Mouse (Mus musculus) adrenal gland, adult 18-20 months (tissue): ENCODE measurements at regions not wholly inside any gene's neighbourhood (a gene's known extent, or its start where the extent isn't known, plus 50 kb on each side); places are given as distances from the start of the nearest gene placed in this dataset.
A peak's percentile ranks its signal among the peaks of the same experiment; 100 is the strongest.

Experiments
- DNase-seq, 2 experiments: peaks; one replicate each; pipeline ENCODE4 v3.0.0; 2021 to 2022; ENCODE audit warnings: low spot score in 2 of 2

- no peak for DNase-seq
Observed at GRCm38 (mm10) chr9:67693716-67694115, 65.5 kb upstream of the C2cd4b start.

- DNase-seq = no peak
Observed at GRCm38 (mm10) chr9:67698796-67699195, 60.4 kb upstream of the C2cd4b start.

- peak; percentile 30 to 43 for DNase-seq
Observed at GRCm38 (mm10) chr9:67699846-67700579, 59.2 kb upstream of the C2cd4b start.

DNA sequence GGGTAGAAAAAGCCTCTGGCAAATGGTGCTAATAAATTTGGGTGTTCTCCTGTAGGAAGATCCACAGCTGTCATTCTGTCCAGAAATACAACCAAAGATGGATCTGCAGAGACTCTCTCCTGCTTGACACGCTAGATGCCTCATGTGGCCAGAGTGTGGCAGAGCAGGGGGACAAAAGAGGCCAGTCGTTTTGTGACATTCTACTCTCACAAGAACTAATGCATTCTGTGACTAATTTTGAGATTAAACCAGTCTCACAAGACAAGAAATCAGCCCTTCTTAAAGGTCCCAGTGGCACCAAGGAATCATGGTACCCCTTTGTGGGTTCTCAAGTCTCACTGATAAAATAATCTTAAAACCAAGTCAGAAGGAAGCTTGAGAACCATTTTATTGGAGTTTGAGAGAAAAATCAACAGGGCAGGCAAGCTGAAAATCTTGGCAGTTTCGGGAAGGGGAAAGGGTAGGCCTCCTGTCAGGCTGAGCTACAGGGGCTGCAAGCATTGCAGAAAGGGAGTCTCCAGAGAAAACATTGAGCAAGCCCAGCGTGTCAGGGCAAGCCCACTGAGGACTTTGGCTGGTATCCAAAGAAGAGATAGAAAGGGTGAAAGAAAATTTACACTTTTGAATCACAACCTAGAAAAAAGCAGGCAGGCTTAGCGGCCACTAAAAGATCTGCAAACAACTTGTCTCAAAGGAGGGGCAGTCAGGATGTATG is 50.8 kb upstream of the C2cd4b start:
- no peak for DNase-seq
